Mouse (Mus musculus): ENCODE measurements around the gene Smad9.
A peak's percentile ranks its signal among the peaks of the same experiment; 100 is the strongest.
"Not testable (repeated sequence)": the region's sequence is repeated elsewhere in the genome, so short reads cannot be mapped to it uniquely, and the experiment has no call there.

The Smad9 gene

GRCm38 (mm10) chr3:54756058-54756457 is 676 bp downstream of the Smad9 start:
- no peak for DNase-seq (ENCODE audit: low read depth in 2 of 2, low spot score in 2 of 2)

GRCm38 (mm10) chr3:54757446-54757845 is 2.1 kb downstream of the Smad9 start:
- no peak for DNase-seq (ENCODE audit: low read depth in 2 of 2, low spot score in 2 of 2)

DNA sequence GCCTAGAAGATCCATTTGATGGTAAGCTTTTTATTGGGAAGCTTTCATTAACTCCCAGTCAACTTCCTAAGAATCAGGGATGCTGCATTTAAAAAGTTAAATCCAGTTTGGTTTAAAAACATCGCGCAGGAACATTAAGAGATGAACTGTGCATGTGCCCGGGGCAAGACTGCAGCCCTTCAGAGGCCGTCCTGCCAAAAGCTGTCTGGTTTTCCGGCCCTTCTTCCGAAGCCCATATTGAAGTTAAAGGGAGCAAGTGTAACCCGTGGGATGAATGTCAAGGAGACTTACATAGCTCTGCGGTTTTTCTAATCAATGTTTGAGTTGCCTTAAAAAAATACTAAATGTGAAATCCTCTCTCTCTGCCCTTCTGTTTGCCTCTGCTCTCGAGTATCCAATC is 3.8 kb downstream of the Smad9 start:
- DNase-seq (ENCODE audit: low read depth in 2 of 2, low spot score in 2 of 2) = no peak

DNA sequence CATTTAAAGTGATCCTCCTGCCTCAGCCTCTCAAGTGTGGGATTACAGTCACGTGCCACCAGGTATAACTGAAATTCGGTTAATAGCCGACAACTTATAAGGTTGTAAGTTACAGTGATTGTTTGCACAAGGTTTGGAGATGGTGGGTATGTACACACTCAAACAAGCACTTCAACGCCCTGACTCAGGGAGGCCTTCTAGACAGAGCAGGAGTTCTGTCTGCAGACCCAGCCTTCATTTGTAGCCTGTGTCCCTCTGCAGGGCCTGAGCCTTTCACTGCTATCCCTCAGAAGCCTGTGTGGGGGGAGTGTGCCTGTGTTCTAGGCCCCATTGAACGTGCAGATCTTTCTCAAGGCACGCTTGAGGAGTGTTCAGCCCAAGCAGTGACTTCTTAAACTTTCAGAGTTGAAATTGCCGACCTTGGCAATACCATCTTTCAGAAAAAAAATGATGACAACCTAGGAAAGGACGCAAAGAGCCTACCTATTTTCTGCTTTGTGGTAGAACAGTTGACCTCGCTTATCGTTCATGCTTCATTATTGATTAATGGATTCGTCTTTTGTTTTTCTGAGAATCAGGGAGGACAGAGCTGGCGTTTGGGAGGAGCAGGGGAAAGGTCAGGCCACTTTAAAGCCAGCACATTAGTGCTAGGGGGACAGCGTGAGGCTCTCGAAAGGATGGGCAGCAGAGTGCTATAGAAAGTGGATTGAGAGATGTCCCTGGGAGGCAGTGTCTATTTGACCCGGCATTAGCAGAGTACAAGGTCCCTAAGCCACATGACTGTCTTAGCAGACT is 5.1 kb downstream of the Smad9 start:
- no peak for DNase-seq (ENCODE audit: low read depth in 2 of 2, low spot score in 2 of 2)

DNA sequence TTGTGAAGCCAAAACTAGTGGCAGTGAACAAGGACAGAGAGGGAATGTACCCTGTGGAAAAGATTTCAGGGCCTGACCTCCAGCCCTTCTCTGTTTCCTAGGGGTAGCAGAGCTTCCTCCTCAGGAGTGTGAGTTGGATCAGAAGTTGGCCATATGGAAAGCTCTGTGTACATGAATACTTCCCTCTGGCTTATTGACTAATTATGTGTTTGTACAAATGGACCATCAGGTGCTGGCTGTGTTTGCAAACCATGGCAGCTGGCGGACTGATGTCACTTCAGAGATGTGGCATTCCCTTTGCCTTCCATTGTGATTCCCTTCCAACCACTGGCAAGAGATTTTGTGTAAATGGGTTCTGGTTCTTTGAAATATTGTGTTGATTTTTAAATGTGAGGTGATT is 5.9 kb downstream of the Smad9 start:
- DNase-seq (ENCODE audit: low read depth in 2 of 2, low spot score in 2 of 2) = no peak

- DNase-seq (ENCODE audit: low read depth in 2 of 2, low spot score in 2 of 2) = no peak
These were observed 9.0 kb downstream of the Smad9 start for GRCm38 (mm10) chr3:54764418-54764817.

- not testable (repeated sequence) for DNase-seq (ENCODE audit: low read depth in 2 of 2, low spot score in 2 of 2)
These were observed 10.1 kb downstream of the Smad9 start for GRCm38 (mm10) chr3:54765521-54765920.

DNA sequence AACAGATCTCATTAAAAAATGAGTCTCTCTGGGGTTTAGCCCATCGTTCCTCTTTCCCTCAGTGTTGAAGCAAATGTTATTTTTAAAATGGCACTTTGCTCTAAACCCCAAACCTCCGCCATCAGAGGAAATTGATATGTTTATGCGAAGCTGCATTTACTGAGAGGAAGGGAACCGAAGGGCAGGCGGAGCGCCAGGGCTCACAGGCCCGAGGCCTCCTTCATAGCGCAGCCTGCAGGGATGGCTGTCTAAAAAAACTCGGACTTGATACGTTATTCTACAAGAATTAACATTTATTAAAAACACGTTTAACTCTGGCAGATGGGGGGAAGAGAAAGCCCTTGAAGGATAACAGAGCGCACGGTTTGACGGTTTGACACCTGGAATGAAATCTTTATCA is 10.7 kb downstream of the Smad9 start:
- no peak for DNase-seq (ENCODE audit: low read depth in 2 of 2, low spot score in 2 of 2)

- no peak for DNase-seq (ENCODE audit: low read depth in 2 of 2, low spot score in 2 of 2)
These were observed 11.4 kb downstream of the Smad9 start for GRCm38 (mm10) chr3:54766811-54767210.

DNA sequence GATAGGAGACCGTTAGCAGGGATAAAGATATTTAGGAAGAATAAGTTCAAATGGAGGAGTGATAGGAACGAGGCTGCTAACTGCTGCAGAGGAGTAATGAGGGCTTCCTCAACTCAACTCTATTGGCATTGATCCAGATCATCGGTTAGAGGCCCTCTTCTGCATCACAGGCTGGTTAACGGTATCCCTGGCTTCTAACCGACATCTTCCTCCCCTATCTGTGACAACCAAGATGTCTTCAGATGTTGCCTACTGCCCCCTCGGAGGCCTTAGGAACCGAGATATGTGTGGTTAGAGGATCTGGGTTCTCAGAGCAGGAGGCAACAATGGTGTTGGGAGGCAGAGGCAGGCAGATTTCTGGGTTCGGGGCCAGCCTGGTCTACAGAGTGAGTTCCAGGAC is 13.2 kb downstream of the Smad9 start:
- DNase-seq (ENCODE audit: low read depth in 2 of 2, low spot score in 2 of 2) = no peak

DNA sequence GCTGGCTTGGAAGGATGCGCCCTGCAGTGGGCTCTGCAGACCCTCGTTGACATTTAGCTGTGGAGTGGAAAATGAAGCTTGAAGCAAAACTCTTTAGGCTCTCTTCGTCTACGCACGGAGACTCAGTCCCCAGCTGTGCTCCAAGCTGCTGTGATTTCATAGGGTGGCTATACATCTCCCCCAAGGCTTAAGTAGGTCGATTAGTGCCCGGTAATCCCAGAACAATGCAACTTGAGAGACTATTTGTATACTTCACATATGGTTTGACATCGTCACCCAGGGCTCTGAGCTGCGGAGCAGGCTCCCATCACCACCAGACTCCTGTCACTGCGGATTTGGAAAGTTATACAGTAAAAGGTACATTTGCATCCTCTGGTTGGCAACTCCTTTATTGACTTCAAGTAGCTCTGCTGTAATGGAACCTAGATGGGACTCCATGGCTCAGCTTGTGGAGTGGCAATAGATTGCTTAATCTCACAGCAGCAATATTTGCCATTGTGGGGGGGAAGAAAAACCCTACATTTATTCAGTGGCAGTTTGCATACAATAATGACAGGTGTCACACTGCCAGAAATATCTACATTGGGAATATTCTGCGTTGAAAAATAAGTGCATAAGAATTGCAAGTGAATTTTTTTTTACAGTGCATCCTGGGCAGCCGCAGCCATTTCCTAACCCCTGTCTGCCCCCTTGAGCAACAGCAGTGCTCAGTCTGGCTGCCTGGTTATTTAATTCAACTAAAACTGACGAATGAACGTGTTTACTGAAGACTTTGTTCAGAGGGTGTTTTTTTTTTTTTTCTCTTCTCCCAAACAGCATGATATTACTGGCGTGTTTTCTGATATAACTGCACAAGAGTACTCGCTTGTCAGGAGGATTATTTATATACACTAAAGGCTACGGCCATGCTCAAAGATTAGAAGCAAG is 14.2 kb downstream of the Smad9 start:
- no peak for DNase-seq (ENCODE audit: low read depth in 2 of 2, low spot score in 2 of 2)

- DNase-seq (ENCODE audit: low read depth in 2 of 2, low spot score in 2 of 2) = no peak
These were observed 18.2 kb downstream of the Smad9 start for GRCm38 (mm10) chr3:54773613-54774012.

GRCm38 (mm10) chr3:54775989-54776631 is 20.7 kb downstream of the Smad9 start:
- DNase-seq (ENCODE audit: low read depth in 2 of 2, low spot score in 2 of 2) = no peak

DNA sequence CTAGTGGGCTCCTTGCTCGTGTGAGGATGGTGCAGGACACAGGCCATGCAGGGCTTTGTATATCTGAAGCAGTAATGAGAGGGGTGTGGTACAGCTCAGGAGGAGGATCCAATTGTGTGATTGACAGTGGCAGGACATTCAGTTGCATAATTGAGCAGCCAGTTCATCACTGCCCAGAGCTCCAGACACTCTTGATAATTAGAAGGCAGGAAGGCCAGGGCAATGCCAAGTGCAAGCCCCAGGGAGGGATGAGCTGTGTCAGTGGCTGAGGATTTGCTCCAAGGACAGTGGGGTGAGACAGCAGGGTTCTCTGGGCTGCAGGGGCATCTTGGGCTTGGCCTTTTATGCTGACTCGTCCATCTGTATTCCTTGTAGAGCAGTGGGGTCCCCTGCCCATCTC is 35.2 kb downstream of the Smad9 start:
- DNase-seq (ENCODE audit: low read depth in 2 of 2, low spot score in 2 of 2) = no peak

DNA sequence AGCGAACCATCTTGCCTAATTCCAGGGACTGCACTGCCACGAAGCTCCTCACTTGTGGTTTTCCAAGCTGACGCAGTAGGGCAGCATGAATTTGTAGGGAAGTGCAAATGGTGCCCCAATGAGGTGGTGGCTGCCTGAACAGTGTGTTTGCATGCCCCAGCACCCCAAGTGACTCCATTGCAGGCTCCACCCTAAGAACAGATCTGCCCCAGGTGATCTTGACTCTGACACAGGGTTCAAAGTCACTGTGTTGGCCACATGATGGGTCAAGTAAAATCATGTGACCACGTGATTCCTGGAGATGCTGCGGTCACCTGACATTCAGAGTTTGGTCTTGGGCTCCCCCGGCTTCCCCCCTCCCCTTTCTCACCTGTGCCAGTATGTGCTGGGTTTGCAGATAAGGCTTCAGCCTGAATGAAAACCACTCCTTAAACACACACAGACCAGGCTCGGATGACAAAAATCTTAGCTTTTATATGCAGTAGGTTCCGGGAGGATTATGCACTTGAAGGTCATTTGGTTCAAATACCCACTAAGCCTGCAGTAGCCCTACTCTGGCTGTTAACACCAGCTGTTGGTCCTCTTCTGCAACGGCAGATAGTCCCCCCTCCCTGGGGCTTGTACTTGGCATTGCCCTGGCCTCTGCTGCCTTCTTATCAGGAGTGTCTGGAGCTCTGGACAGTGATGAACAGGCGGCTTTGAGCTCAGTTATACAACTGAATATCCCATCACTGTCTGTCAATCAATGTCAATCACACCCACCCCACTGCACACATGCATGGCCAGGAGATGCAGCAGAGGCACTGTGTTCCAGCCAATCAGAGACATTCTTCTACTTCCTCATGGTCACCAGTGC is 36.7 kb downstream of the Smad9 start:
- no peak for DNase-seq (ENCODE audit: low read depth in 2 of 2, low spot score in 2 of 2)

GRCm38 (mm10) chr3:54793762-54794161 is 38.4 kb downstream of the Smad9 start:
- DNase-seq (ENCODE audit: low read depth in 2 of 2, low spot score in 2 of 2) = no peak

- DNase-seq (ENCODE audit: low read depth in 2 of 2, low spot score in 2 of 2) = peak in 1 of 2 experiments; percentile 12
These were observed 40.0 kb downstream of the Smad9 start for GRCm38 (mm10) chr3:54795379-54795778.

- DNase-seq (ENCODE audit: low read depth in 2 of 2, low spot score in 2 of 2) = no peak
These were observed 40.4 kb downstream of the Smad9 start for GRCm38 (mm10) chr3:54795806-54796205.

GRCm38 (mm10) chr3:54797211-54797610 is 41.8 kb downstream of the Smad9 start:
- peak in 1 of 2 experiments; percentile 27 for DNase-seq (ENCODE audit: low read depth in 2 of 2, low spot score in 2 of 2)

DNA sequence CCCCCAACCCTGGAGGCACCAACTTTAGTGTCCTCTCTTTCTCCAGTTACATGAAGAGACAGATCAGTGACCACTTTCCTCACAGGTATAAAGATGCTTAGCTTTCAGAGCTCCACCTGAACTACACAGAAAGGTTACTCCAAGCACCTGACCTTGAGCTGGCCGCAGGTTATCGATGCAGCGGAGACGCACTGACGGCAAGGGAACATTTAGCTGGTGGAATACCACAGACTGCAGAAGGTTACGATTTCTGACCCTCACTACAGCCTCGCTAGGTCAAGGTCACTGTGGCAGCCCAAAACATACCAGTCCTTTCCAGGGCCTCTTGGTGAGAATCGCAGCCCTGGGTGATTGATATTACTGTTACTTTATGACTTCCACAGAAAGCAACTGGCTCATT is 48.3 kb downstream of the Smad9 start:
- DNase-seq (ENCODE audit: low read depth in 2 of 2, low spot score in 2 of 2) = no peak
